In the genomic region with DNA sequence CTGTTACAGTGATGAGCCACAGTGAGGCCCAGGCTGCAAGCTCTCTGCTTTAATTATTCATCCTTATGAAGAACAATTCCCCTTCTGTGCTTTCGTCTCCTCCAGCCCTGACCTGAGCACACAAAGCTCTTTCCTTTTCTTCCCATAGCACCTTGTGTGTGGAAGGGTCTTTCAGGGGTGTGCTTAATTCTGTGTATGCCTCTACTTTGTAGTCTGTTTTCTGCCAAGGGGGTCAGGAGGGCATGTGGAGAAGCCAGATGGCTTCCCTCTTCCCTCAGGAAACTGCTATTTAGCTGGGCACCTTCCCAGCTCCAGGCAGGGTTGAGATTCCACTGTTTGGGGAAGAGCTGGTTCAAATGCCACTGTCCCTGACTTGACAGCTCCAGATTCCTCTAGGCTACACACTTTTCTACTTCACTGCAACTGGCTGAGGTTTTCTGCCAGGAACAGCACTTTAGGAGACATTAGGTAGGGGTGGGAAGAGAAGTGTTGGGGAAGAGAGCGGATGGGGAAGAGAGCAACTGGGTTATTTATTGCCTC, we compare ENCODE assay signal across 8 mouse cellular contexts.
A peak's percentile ranks its signal among the peaks of the same experiment; 100 is the strongest.
DNase-seq lines count a peak whose midpoint lies in the region; ATAC-seq and TF ChIP-seq lines count a peak whose summit lies in the region.
"Had no signal": no experiment of that assay in that cellular context is flagged by ENCODE, and none has a peak within 500 bp of the region (broad histone marks: within the 10 kb centered on the region; RNA-seq: fewer than 3 reads in every experiment).

No protein-coding gene starts in this region.

- no peak overlapping the region for H3K9ac ChIP-seq in embryonic facial prominence, embryonic 15.5 days
- H3K9ac ChIP-seq: liver, embryonic 13.5 days had no signal

- no peaks in the 10 kb centered on the region for H3K36me3 ChIP-seq in embryonic facial prominence, embryonic 15.5 days
- no peaks in the 10 kb centered on the region for H3K36me3 ChIP-seq in kidney, adult 2 months (ENCODE audit: control insufficient read depth, insufficient read depth, low read length)
- H3K36me3 ChIP-seq: liver, embryonic 13.5 days had no signal

- no peak for ATAC-seq in embryonic facial prominence, embryonic 15.5 days (ENCODE audit: insufficient number of reproducible peaks, low FRiP score, low TSS enrichment, low read depth)

- peaks cover 11% of the 10 kb centered on the region for H3K4me1 ChIP-seq in embryonic facial prominence, embryonic 15.5 days
- H3K4me1 ChIP-seq in kidney, adult 2 months (ENCODE audit: control insufficient read depth, insufficient read depth, low read length): no peaks in the 10 kb centered on the region
- H3K4me1 ChIP-seq: liver, embryonic 13.5 days had no signal

- H3K9me3 ChIP-seq in embryonic facial prominence, embryonic 15.5 days (replicated peaks): no peaks in the 10 kb centered on the region
- H3K9me3 ChIP-seq: liver, embryonic 13.5 days had no signal

- peak; percentile 7 to 10 for DNase-seq in urinary bladder, postnatal 36 days (ENCODE audit: low spot score in 2 of 2)
- no peak for DNase-seq in urinary bladder, postnatal 25 days (ENCODE audit: low spot score)
- peak; percentile 45 for DNase-seq in kidney, adult 2 months
- DNase-seq in lung, postnatal 4 days: peak; percentile 46 to 68
- DNase-seq in right cerebral cortex, adult 2 months (ENCODE audit: low spot score in 2 of 2): no peak
- no peak for DNase-seq in thymus, postnatal 4 days
- DNase-seq: liver, embryonic 13.5 days had no signal

- peak overlapping the region; percentile 29; the same call in 1 of the 2 replicates for H3K27ac ChIP-seq in embryonic facial prominence, embryonic 15.5 days (replicated peaks)
- no peak overlapping the region for H3K27ac ChIP-seq in kidney, adult 2 months (ENCODE audit: insufficient read depth, low read depth, low read length)
- H3K27ac ChIP-seq: liver, embryonic 13.5 days had no signal

- TF ChIP-seq CTCF in kidney, adult 2 months (conservative IDR thresholded peaks at IDR 0.05; ENCODE audit: insufficient read depth, insufficient read length, low read depth, low read length): no peak

- no peak overlapping the region for H3K4me2 ChIP-seq in embryonic facial prominence, embryonic 15.5 days (replicated peaks)
- H3K4me2 ChIP-seq: liver, embryonic 13.5 days had no signal

- WGBS in embryonic facial prominence, embryonic 15.5 days: 45% methylated on average over 2 of the region's 2 CpGs
- WGBS in kidney, adult 2 months: 56% methylated on average over 2 of the region's 2 CpGs

- no peak for TF ChIP-seq POLR2A in kidney, adult 2 months (IDR thresholded peaks at IDR 0.05; ENCODE audit: low read depth, low read length)

- no peaks in the 10 kb centered on the region for H3K27me3 ChIP-seq in embryonic facial prominence, embryonic 15.5 days
- H3K27me3 ChIP-seq in kidney, adult 2 months (replicated peaks; ENCODE audit: control insufficient read depth, insufficient read depth, low read length): no peaks in the 10 kb centered on the region
- H3K27me3 ChIP-seq: liver, embryonic 13.5 days had no signal

- H3K4me3 ChIP-seq in embryonic facial prominence, embryonic 15.5 days (replicated peaks): no peak overlapping the region
- H3K4me3 ChIP-seq in kidney, adult 2 months (ENCODE audit: insufficient read depth, low read depth, low read length): no peak overlapping the region
- H3K4me3 ChIP-seq: liver, embryonic 13.5 days had no signal

Comparison
In these comparisons a context has a peak if more than half of its experiments do, and no peak if none do; other contexts are left out.
1. DNase-seq: peak in urinary bladder, postnatal 36 days (2 of 2), kidney, adult 2 months (single experiment) and lung, postnatal 4 days (2 of 2); none in urinary bladder, postnatal 25 days (single experiment), right cerebral cortex, adult 2 months (0 of 2) and thymus, postnatal 4 days (single experiment).